Mouse (Mus musculus) MEL (cell line): ENCODE measurements at regions not wholly inside any gene's neighbourhood (a gene's known extent, or its start where the extent isn't known, plus 50 kb on each side); places are given as distances from the start of the nearest gene placed in this dataset.

Source experiments
- DNase-seq: peaks from one replicate; pipeline ENCODE4 v3.0.0; 2011; ENCODE audit warnings: low read depth, low spot score
- H3K27ac ChIP-seq: 2 replicates; pipeline ENCODE4 v1.5.1; 2012; ENCODE audit warnings: low read depth, mild to moderate bottlenecking, control low read depth, low read length, moderate library complexity; ENCODE audit not compliant: control insufficient read depth
- H3K27me3 ChIP-seq, 2 experiments: fragments of 150-350 bp in 1 of 2; sonication (generic) in 1 of 2; 2 replicates each; pipeline ENCODE4 v1.6.1; 2012; ENCODE audit warnings: low read length in 2 of 2, mild to moderate bottlenecking in 2 of 2, improper control_type of control experiment in 1 of 2, moderate library complexity in 1 of 2; ENCODE audit not compliant: insufficient read depth in 2 of 2, control insufficient read depth in 1 of 2
- H3K36me3 ChIP-seq, 2 experiments: 2 replicates each; pipeline ENCODE4 v1.6.1; 2012 to 2014; ENCODE audit warnings: low read length in 2 of 2, improper control_type of control experiment in 1 of 2, inconsistent platforms in 1 of 2, mild to moderate bottlenecking in 1 of 2; ENCODE audit not compliant: insufficient read depth in 2 of 2, control insufficient read depth in 1 of 2
- H3K4me1 ChIP-seq, 2 experiments: fragments of 150-350 bp in 1 of 2; sonication (generic) in 1 of 2; 2 replicates each; pipeline ENCODE4 v1.6.1; 2012; ENCODE audit warnings: low read length in 2 of 2, improper control_type of control experiment in 1 of 2, mild to moderate bottlenecking in 1 of 2; ENCODE audit not compliant: insufficient read depth in 2 of 2, control insufficient read depth in 1 of 2
- H3K4me3 ChIP-seq, 2 experiments: fragments of 150-350 bp in 1 of 2; sonication (generic) in 1 of 2; 2 replicates each; pipeline ENCODE4 v1.5.1; 2012; ENCODE audit warnings: low read depth in 2 of 2, low read length in 2 of 2, mild to moderate bottlenecking in 2 of 2, moderate library complexity in 2 of 2, control low read depth in 1 of 2, improper control_type of control experiment in 1 of 2; ENCODE audit not compliant: control insufficient read depth in 1 of 2, insufficient read depth in 1 of 2
- H3K79me2 ChIP-seq: 2 replicates; pipeline ENCODE4 v1.6.1; 2012; ENCODE audit warnings: mild to moderate bottlenecking, low read length, moderate library complexity; ENCODE audit not compliant: control insufficient read depth, poor library complexity, insufficient read depth
- H3K9ac ChIP-seq: 2 replicates; pipeline ENCODE4 v1.6.1; 2012; ENCODE audit warnings: low read depth, mild to moderate bottlenecking, control low read depth, low read length, moderate library complexity; ENCODE audit not compliant: control insufficient read depth, poor library complexity, severe bottlenecking
- H3K9me3 ChIP-seq: fragments of 150-350 bp; sonication (generic); replicated peaks from 2 replicates; pipeline ENCODE4 v1.6.1; 2012; ENCODE audit warnings: mild to moderate bottlenecking, low read length, improper control_type of control experiment, moderate library complexity; ENCODE audit not compliant: insufficient read depth
- BHLHE40 ChIP-seq: IDR thresholded peaks from 2 replicates; pipeline ENCODE4 v1.6.1; 2012; ENCODE audit warnings: low read depth, mild to moderate bottlenecking, inconsistent platforms, low read length, improper control_type of control experiment, borderline replicate concordance
- CHD1 ChIP-seq: IDR thresholded peaks from 2 replicates; pipeline ENCODE4 v1.6.1; 2012; ENCODE audit warnings: low read depth, mild to moderate bottlenecking, inconsistent platforms, low read length, improper control_type of control experiment
- CHD2 ChIP-seq: IDR thresholded peaks from 2 replicates; pipeline ENCODE4 v1.6.1; 2011; ENCODE audit warnings: low read length, improper control_type of control experiment
- CTCF ChIP-seq, 3 experiments: IDR thresholded peaks in 2 of 3; conservative IDR thresholded peaks in 1 of 3; 2 replicates each; pipeline ENCODE4 v1.5.1; 2011 to 2012; ENCODE audit warnings: low read length in 3 of 3, low read depth in 2 of 3, mild to moderate bottlenecking in 2 of 3, improper control_type of control experiment in 1 of 3, inconsistent platforms in 1 of 3, mixed read lengths in 1 of 3, moderate library complexity in 1 of 3; ENCODE audit not compliant: control insufficient read depth in 1 of 3, insufficient read depth in 1 of 3, poor library complexity in 1 of 3, severe bottlenecking in 1 of 3
- E2F4 ChIP-seq: IDR thresholded peaks from 2 replicates; pipeline ENCODE4 v1.6.1; 2011; ENCODE audit warnings: low read depth, low read length, improper control_type of control experiment, borderline replicate concordance
- ELF1 ChIP-seq: IDR thresholded peaks from 2 replicates; pipeline ENCODE4 v1.6.1; 2014; ENCODE audit warnings: low read depth, mild to moderate bottlenecking, inconsistent platforms, low read length, improper control_type of control experiment, moderate library complexity
- EP300 ChIP-seq, 2 experiments: IDR thresholded peaks; 2 replicates each; pipeline ENCODE4 v1.6.1; 2011; ENCODE audit warnings: improper control_type of control experiment in 2 of 2, low read length in 2 of 2, low read depth in 1 of 2, mild to moderate bottlenecking in 1 of 2
- ETS1 ChIP-seq: IDR thresholded peaks from 2 replicates; pipeline ENCODE4 v1.6.1; 2012; ENCODE audit warnings: low read depth, mild to moderate bottlenecking, inconsistent platforms, low read length, improper control_type of control experiment, moderate library complexity
- HCFC1 ChIP-seq: IDR thresholded peaks from 2 replicates; pipeline ENCODE4 v1.6.1; 2012; ENCODE audit warnings: low read depth, mild to moderate bottlenecking, inconsistent platforms, low read length, improper control_type of control experiment, moderate library complexity
- KAT2A ChIP-seq: conservative IDR thresholded peaks from 2 replicates; pipeline ENCODE4 v1.6.1; 2012; ENCODE audit warnings: low read depth, low read length, improper control_type of control experiment, inconsistent platforms
- MAFK ChIP-seq: IDR thresholded peaks from 2 replicates; pipeline ENCODE4 v1.6.1; 2011; ENCODE audit warnings: low read depth, mild to moderate bottlenecking, low read length, improper control_type of control experiment, borderline replicate concordance
- MAX ChIP-seq: IDR thresholded peaks from 2 replicates; pipeline ENCODE4 v1.6.1; 2011; ENCODE audit warnings: low read length, improper control_type of control experiment
- MAZ ChIP-seq: IDR thresholded peaks from 2 replicates; pipeline ENCODE4 v1.6.1; 2012; ENCODE audit warnings: low read depth, mild to moderate bottlenecking, inconsistent platforms, low read length, improper control_type of control experiment
- MXI1 ChIP-seq: IDR thresholded peaks from 2 replicates; pipeline ENCODE4 v1.6.1; 2011; ENCODE audit warnings: mild to moderate bottlenecking, low read depth, low read length, improper control_type of control experiment
- MYB ChIP-seq: IDR thresholded peaks from 2 replicates; pipeline ENCODE4 v1.6.1; 2011; ENCODE audit warnings: mild to moderate bottlenecking, low read depth, low read length, improper control_type of control experiment
- NELFE ChIP-seq: IDR thresholded peaks from 2 replicates; pipeline ENCODE4 v1.6.1; 2011; ENCODE audit warnings: low read depth, low read length, improper control_type of control experiment
- NRF1 ChIP-seq: IDR thresholded peaks from 2 replicates; pipeline ENCODE4 v1.6.1; 2014; ENCODE audit warnings: low read depth, mild to moderate bottlenecking, inconsistent platforms, low read length, improper control_type of control experiment, moderate library complexity; ENCODE audit not compliant: poor library complexity, insufficient read depth, severe bottlenecking
- POLR2A ChIP-seq, 2 experiments: IDR thresholded peaks; 2 replicates each; pipeline ENCODE4 v1.6.1; 2011 to 2012; ENCODE audit warnings: low read length in 2 of 2, mild to moderate bottlenecking in 2 of 2, control low read depth in 1 of 2, improper control_type of control experiment in 1 of 2, low read depth in 1 of 2, moderate library complexity in 1 of 2; ENCODE audit not compliant: control insufficient read depth in 1 of 2, insufficient read depth in 1 of 2, poor library complexity in 1 of 2
- POLR2AphosphoS2 ChIP-seq: IDR thresholded peaks from 2 replicates; pipeline ENCODE4 v1.6.1; 2011; ENCODE audit warnings: low read length, improper control_type of control experiment
- POLR2AphosphoS5 ChIP-seq: IDR thresholded peaks from 2 replicates; pipeline ENCODE4 v1.6.1; 2012; ENCODE audit warnings: low read depth, borderline replicate concordance, mild to moderate bottlenecking, inconsistent platforms, low read length, moderate library complexity, mixed read lengths
- RAD21 ChIP-seq: IDR thresholded peaks from 2 replicates; pipeline ENCODE4 v1.6.1; 2011; ENCODE audit warnings: mild to moderate bottlenecking, low read depth, low read length, improper control_type of control experiment
- RCOR1 ChIP-seq: IDR thresholded peaks from 2 replicates; pipeline ENCODE4 v1.6.1; 2012; ENCODE audit warnings: low read depth, mild to moderate bottlenecking, inconsistent platforms, low read length, improper control_type of control experiment
- SIN3A ChIP-seq: IDR thresholded peaks from 2 replicates; pipeline ENCODE4 v1.6.1; 2012; ENCODE audit warnings: low read length, improper control_type of control experiment, inconsistent platforms
- SMC3 ChIP-seq: IDR thresholded peaks from 2 replicates; pipeline ENCODE4 v1.6.1; 2011; ENCODE audit warnings: low read depth, low read length, improper control_type of control experiment
- TCF12 ChIP-seq: IDR thresholded peaks from 2 replicates; pipeline ENCODE4 v1.6.1; 2014; ENCODE audit warnings: low read depth, mild to moderate bottlenecking, inconsistent platforms, low read length, improper control_type of control experiment, moderate library complexity
- USF1 ChIP-seq: IDR thresholded peaks from 2 replicates; pipeline ENCODE4 v1.6.1; 2014; ENCODE audit warnings: low read depth, mild to moderate bottlenecking, inconsistent platforms, low read length, improper control_type of control experiment, moderate library complexity
- ZKSCAN1 ChIP-seq: IDR thresholded peaks from 2 replicates; pipeline ENCODE4 v1.6.1; 2012; ENCODE audit warnings: low read depth, mild to moderate bottlenecking, inconsistent platforms, low read length, improper control_type of control experiment, moderate library complexity
- ZMIZ1 ChIP-seq: IDR thresholded peaks from 2 replicates; pipeline ENCODE4 v1.6.1; 2012; ENCODE audit warnings: low read depth, mild to moderate bottlenecking, inconsistent platforms, low read length, improper control_type of control experiment, moderate library complexity
- ZNF384 ChIP-seq: IDR thresholded peaks from 2 replicates; pipeline ENCODE4 v1.6.1; 2012; ENCODE audit warnings: low read depth, mild to moderate bottlenecking, inconsistent platforms, low read length, improper control_type of control experiment

- Histone ChIP-seq H3K4me3 (no peak overlapping the region), H3K9ac (no peak overlapping the region), H3K27ac (no peak overlapping the region), H3K4me1 (peaks cover 3 to 5% of the 10 kb centered on the region in 2 experiments), H3K36me3 (peaks cover 0 to 4% of the 10 kb centered on the region in 2 experiments; a peak in 2 of 4 replicates), H3K79me2 (no peaks in the 10 kb centered on the region), H3K27me3 (no peaks in the 10 kb centered on the region)
- no peak for DNase-seq
- TF ChIP-seq RAD21 (no peak), HCFC1 (peak; percentile 57; the same call in 1 of the 2 replicates)
- TF ChIP-seq, all 39 proteins: peak for 1
- H3K9me3 ChIP-seq: no peaks in the 10 kb centered on the region
Measured at GRCm38 (mm10) chr3:133608845-133609261, 63.9 kb upstream of the Tet2 start.

- no peaks in the 10 kb centered on the region for H3K79me2 ChIP-seq
- DNase-seq: peak; percentile 78
- H3K4me3 ChIP-seq: peak overlapping the region; percentile 21 to 34; a peak in 3 of 4 replicates
- no peak for TF ChIP-seq POLR2AphosphoS2
- no peak for TF ChIP-seq NELFE
- TF ChIP-seq MYB: peak; percentile 61
- TF ChIP-seq SMC3: no peak
- no peak for TF ChIP-seq CTCF (IDR thresholded peaks at IDR 0.05 in 2 of 3, conservative IDR thresholded peaks at IDR 0.05 in 1 of 3; ENCODE audit: control insufficient read depth in 1 of 3, insufficient read depth in 1 of 3, low read depth in 2 of 3, low read length in 3 of 3, poor library complexity in 1 of 3, severe bottlenecking in 1 of 3)
- TF ChIP-seq SIN3A: peak; percentile 88
- no peak for TF ChIP-seq USF1
- peak; percentile 49; the same call in 1 of the 2 replicates for TF ChIP-seq MXI1
- no peak for TF ChIP-seq CHD2
- peak; percentile 79; the same call in 1 of the 2 replicates for TF ChIP-seq CHD1
- TF ChIP-seq RAD21: no peak; the same call in none of the 2 replicates
- TF ChIP-seq HCFC1: 0 out of 2 replicates have a peak, but pooled peaks have one; percentile 44
- 0 out of 2 replicates have a peak, but pooled peaks have one; percentile 55 for TF ChIP-seq MAZ
- peak; percentile 37; the same call in 1 of the 2 replicates for TF ChIP-seq ELF1
- no peak for TF ChIP-seq ZMIZ1
- TF ChIP-seq ZKSCAN1: no peak
- TF ChIP-seq NRF1: no peak
- TF ChIP-seq RCOR1: peak; percentile 77
- peak; percentile 75; the same call in 1 of the 2 replicates for TF ChIP-seq BHLHE40
- TF ChIP-seq ETS1: peak; percentile 99
- 0 out of 2 replicates have a peak, but pooled peaks have one; percentile 24 for TF ChIP-seq MAX
- no peak for TF ChIP-seq POLR2AphosphoS5
- TF ChIP-seq E2F4: no peak
- TF ChIP-seq ZNF384: peak; percentile 73; the same call in 1 of the 2 replicates
- TF ChIP-seq POLR2A (IDR thresholded peaks at IDR 0.05; ENCODE audit: control insufficient read depth in 1 of 2, insufficient read depth in 1 of 2, low read depth in 1 of 2, low read length in 2 of 2, poor library complexity in 1 of 2): no peak
- no peak for TF ChIP-seq MAFK
- peak; percentile 94 to 96 for TF ChIP-seq EP300 (IDR thresholded peaks at IDR 0.05; ENCODE audit: low read depth in 1 of 2, low read length in 2 of 2)
- no peak for TF ChIP-seq KAT2A
- peak; percentile 94 for TF ChIP-seq TCF12
Measured at GRCm38 (mm10) chr3:133613836-133614711, 69.1 kb upstream of the Tet2 start.

More at GRCm38 (mm10) chr3:133613836-133614711, 69.1 kb upstream of the Tet2 start:
- peaks cover 0 to 28% of the 10 kb centered on the region in 2 experiments; a peak in 2 of 4 replicates for H3K36me3 ChIP-seq
- H3K4me1 ChIP-seq: peaks cover 20 to 22% of the 10 kb centered on the region in 2 experiments
- no peaks in the 10 kb centered on the region for H3K27me3 ChIP-seq
- no peaks in the 10 kb centered on the region for H3K9me3 ChIP-seq
- H3K27ac ChIP-seq: peak overlapping the region; percentile 81
- H3K9ac ChIP-seq: peak overlapping the region; percentile 41
